Mouse (Mus musculus): ENCODE measurements around the gene Lcn4. TPM values are rescaled to one million over a fixed set of nuclear protein-coding genes. Genes with fewer than 3 reads are reported as not detected.
A peak's percentile ranks its signal among the peaks of the same experiment; 100 is the strongest.

Lcn4 gene
- polyA plus RNA-seq, 1 experiment from 2014 or later, result 0.14 TPM

GRCm38 (mm10) chr2:26637316-26637932, 33.7 kb downstream of the Lcn4 start:
- no peak overlapping the region for H3K27ac ChIP-seq (ENCODE audit: low read depth)
- peaks cover 24% of the 10 kb centered on the region for H3K4me1 ChIP-seq (ENCODE audit: insufficient read depth)
- H3K9ac ChIP-seq (replicated peaks), result 0 out of 2 replicates have a peak overlapping the region, but pooled peaks have one; percentile 3
- DNase-seq (no peak), ATAC-seq (no peak)
- H3K27me3 ChIP-seq (ENCODE audit: insufficient read depth, low read length), result no peaks in the 10 kb centered on the region
- no peak overlapping the region for H3K4me3 ChIP-seq (ENCODE audit: low read depth, low read length)
- 70% methylated on average over 4 of the region's 4 CpGs for WGBS (ENCODE audit: insufficient replicate concordance)
- TF ChIP-seq EP300 (IDR thresholded peaks at IDR 0.05; ENCODE audit: low read depth) (no peak), CTCF (IDR thresholded peaks at IDR 0.05; ENCODE audit: low read depth) (no peak)
- peaks cover 33% of the 10 kb centered on the region for H3K36me3 ChIP-seq (replicated peaks; ENCODE audit: insufficient read depth, low read length)
- H3K4me2 ChIP-seq (ENCODE audit: low read depth, low read length), result peak overlapping the region; percentile 79; the same call in 1 of the 2 replicates
- no peaks in the 10 kb centered on the region for H3K9me3 ChIP-seq (ENCODE audit: low read length)

- Histone ChIP-seq H3K9ac (replicated peaks) (no peak overlapping the region), H3K27me3 (ENCODE audit: insufficient read depth, low read length) (no peaks in the 10 kb centered on the region), H3K36me3 (replicated peaks; ENCODE audit: insufficient read depth, low read length) (peaks cover 33% of the 10 kb centered on the region), H3K4me1 (ENCODE audit: insufficient read depth) (peaks cover 24% of the 10 kb centered on the region), H3K4me2 (ENCODE audit: low read depth, low read length) (no peak overlapping the region), H3K4me3 (ENCODE audit: low read depth, low read length) (no peak overlapping the region), H3K27ac (ENCODE audit: low read depth) (no peak overlapping the region), H3K9me3 (ENCODE audit: low read length) (no peaks in the 10 kb centered on the region)
- WGBS (ENCODE audit: insufficient replicate concordance), result 67% methylated on average over 2 of the region's 2 CpGs
- no peak for TF ChIP-seq EP300 (IDR thresholded peaks at IDR 0.05; ENCODE audit: low read depth)
- TF ChIP-seq CTCF (IDR thresholded peaks at IDR 0.05; ENCODE audit: low read depth), result no peak
- no peak for DNase-seq
- no peak for ATAC-seq
These were observed 34.8 kb downstream of the Lcn4 start for GRCm38 (mm10) chr2:26636325-26636635.

GRCm38 (mm10) chr2:26635489-26636324, 35.4 kb downstream of the Lcn4 start:
- ATAC-seq, result no peak
- H3K4me3 ChIP-seq (ENCODE audit: low read depth, low read length), result no peak overlapping the region
- no peak for TF ChIP-seq EP300 (IDR thresholded peaks at IDR 0.05; ENCODE audit: low read depth)
- no peak for TF ChIP-seq CTCF (IDR thresholded peaks at IDR 0.05; ENCODE audit: low read depth)
- no peak for DNase-seq
- H3K9ac ChIP-seq (replicated peaks), result no peak overlapping the region
- no peaks in the 10 kb centered on the region for H3K27me3 ChIP-seq (ENCODE audit: insufficient read depth, low read length)
- H3K4me1 ChIP-seq (ENCODE audit: insufficient read depth), result peaks cover 22% of the 10 kb centered on the region
- H3K36me3 ChIP-seq (replicated peaks; ENCODE audit: insufficient read depth, low read length), result peaks cover 33% of the 10 kb centered on the region
- WGBS (ENCODE audit: insufficient replicate concordance), result 75% methylated on average over 21 of the region's 21 CpGs
- no peak overlapping the region for H3K27ac ChIP-seq (ENCODE audit: low read depth)
- no peak overlapping the region for H3K4me2 ChIP-seq (ENCODE audit: low read depth, low read length)
- H3K9me3 ChIP-seq (ENCODE audit: low read length), result no peaks in the 10 kb centered on the region

GRCm38 (mm10) chr2:26634629-26635488, 36.2 kb downstream of the Lcn4 start:
- H3K4me3 ChIP-seq (ENCODE audit: low read depth, low read length), result no peak overlapping the region
- no peak for TF ChIP-seq CTCF (IDR thresholded peaks at IDR 0.05; ENCODE audit: low read depth)
- TF ChIP-seq EP300 (IDR thresholded peaks at IDR 0.05; ENCODE audit: low read depth), result no peak
- no peak overlapping the region for H3K27ac ChIP-seq (ENCODE audit: low read depth)
- H3K9ac ChIP-seq (replicated peaks), result no peak overlapping the region
- H3K27me3 ChIP-seq (ENCODE audit: insufficient read depth, low read length), result no peaks in the 10 kb centered on the region
- ATAC-seq (no peak), DNase-seq (no peak)
- peaks cover 33% of the 10 kb centered on the region for H3K36me3 ChIP-seq (replicated peaks; ENCODE audit: insufficient read depth, low read length)
- H3K4me1 ChIP-seq (ENCODE audit: insufficient read depth), result peaks cover 16% of the 10 kb centered on the region
- 54% methylated on average over 12 of the region's 12 CpGs for WGBS (ENCODE audit: insufficient replicate concordance)
- H3K9me3 ChIP-seq (ENCODE audit: low read length), result no peaks in the 10 kb centered on the region
- H3K4me2 ChIP-seq (ENCODE audit: low read depth, low read length), result no peak overlapping the region

- Histone ChIP-seq H3K9ac (replicated peaks) (no peak overlapping the region), H3K4me2 (ENCODE audit: low read depth, low read length) (no peak overlapping the region), H3K27ac (ENCODE audit: low read depth) (no peak overlapping the region), H3K36me3 (replicated peaks; ENCODE audit: insufficient read depth, low read length) (peaks cover 33% of the 10 kb centered on the region), H3K4me3 (ENCODE audit: low read depth, low read length) (no peak overlapping the region), H3K27me3 (ENCODE audit: insufficient read depth, low read length) (no peaks in the 10 kb centered on the region), H3K9me3 (ENCODE audit: low read length) (no peaks in the 10 kb centered on the region), H3K4me1 (ENCODE audit: insufficient read depth) (peaks cover 15% of the 10 kb centered on the region)
- no peak for TF ChIP-seq CTCF (IDR thresholded peaks at IDR 0.05; ENCODE audit: low read depth)
- DNase-seq, result no peak
- 55% methylated on average over 4 of the region's 4 CpGs for WGBS (ENCODE audit: insufficient replicate concordance)
- peak; percentile 15 for ATAC-seq
These were observed 37.0 kb downstream of the Lcn4 start for GRCm38 (mm10) chr2:26633953-26634530.

Measured in liver, postnatal 0 days (tissue).